Mouse (Mus musculus) macrophage (primary cell): ENCODE measurements around the gene Spcs2. TPM values are rescaled to one million over a fixed set of nuclear protein-coding genes. Genes with fewer than 3 reads are reported as not detected.

Experiments
- H3K27ac ChIP-seq: fragments of 350-480 bp; formaldehyde crosslinking; 2 replicates; pipeline ENCODE4 v1.9.0; 2021
- H3K36me3 ChIP-seq: fragments of 350-480 bp; formaldehyde crosslinking; 2 replicates; pipeline ENCODE4 v1.9.0; 2021; ENCODE audit errors: inconsistent target
- H3K4me3 ChIP-seq: fragments of 350-480 bp; formaldehyde crosslinking; 2 replicates; pipeline ENCODE4 v1.9.0; 2021; ENCODE audit errors: inconsistent target
- H3K79me2 ChIP-seq: fragments of 350-480 bp; formaldehyde crosslinking; 2 replicates; pipeline ENCODE4 v1.9.0; 2021; ENCODE audit errors: inconsistent target
- WGBS: methylation state at CpG from one replicate; pipeline ENCODE4 v1.1.7; 2026; ENCODE audit warnings: inconsistent platforms; ENCODE audit not compliant: missing documents; 5-methylcytosine and 5-hydroxymethylcytosine counted together
- polyA plus RNA-seq: library from polyadenylated mRNA; stranded (reverse); fragments of 250-400 nt; gene quantifications from 3 replicates; pipeline ENCODE4 v1.2.4, GENCODE M21; 2018; ENCODE audit warnings: inconsistent platforms

Gene Spcs2
- polyA plus RNA-seq, 1 experiment from 2014 or later = 201 TPM

DNA sequence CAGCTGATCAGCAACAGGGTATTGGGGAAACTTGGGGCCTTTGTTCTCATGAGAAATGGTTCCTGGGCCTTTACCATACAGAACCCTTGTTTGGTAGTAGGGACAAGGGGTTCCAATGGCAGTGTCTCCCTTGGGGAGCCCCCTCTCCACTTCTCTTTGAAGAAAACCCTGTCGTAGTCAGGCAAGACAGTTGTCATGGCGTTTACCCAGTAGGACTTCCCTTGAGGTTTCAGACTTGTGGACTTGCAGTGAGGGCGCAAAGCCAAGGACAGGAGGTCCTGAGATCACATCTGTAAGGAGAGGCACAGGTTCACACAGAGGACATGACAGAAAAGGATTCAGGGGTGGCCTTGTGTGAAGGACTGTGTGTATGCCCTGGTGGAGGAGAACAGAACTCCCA is 66.8 kb downstream of the Spcs2 start:
- H3K27ac ChIP-seq = no peak overlapping the region
- no peaks in the 10 kb centered on the region for H3K79me2 ChIP-seq
- 64% methylated on average over 3 of the region's 3 CpGs for WGBS
- no peak overlapping the region for H3K4me3 ChIP-seq
- no peaks in the 10 kb centered on the region for H3K36me3 ChIP-seq

DNA sequence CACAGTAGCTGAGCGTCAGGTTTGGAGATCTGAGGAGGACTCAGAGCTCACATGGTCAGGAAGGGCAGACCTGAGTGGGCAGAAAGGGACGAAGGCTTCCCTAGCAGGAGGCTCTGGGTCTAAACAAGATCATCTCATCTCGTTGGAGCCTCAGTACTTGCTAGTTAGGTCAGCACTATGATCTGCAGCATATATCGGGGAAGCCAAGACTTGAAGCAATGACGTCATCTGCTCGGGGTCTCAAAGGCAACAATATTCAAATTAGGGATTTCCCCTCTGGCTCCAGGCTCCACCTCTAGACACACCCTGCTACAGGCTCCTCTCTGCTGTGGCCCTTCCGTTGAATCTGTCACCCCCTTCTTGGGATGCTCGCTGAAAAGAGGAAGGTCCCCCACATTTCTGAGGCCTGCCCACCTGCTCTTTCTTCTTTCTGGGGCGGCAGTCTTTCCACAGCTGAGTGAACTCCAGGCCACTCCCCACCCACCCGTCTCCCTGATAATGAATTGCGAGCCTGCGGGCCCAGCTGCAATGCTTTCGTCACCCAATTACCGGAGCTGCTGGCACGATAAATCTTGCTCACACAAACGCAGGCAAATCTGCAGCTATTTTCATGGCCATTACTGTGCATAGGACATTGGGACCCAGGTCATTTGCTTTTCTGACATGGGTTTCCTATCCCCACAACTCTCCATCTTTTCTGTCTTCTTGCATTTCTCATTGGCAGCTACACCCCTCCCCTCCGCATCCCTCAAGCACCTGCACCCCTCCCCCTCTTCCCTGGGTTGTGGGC is 67.9 kb downstream of the Spcs2 start:
- Histone ChIP-seq H3K79me2 (no peaks in the 10 kb centered on the region), H3K4me3 (no peak overlapping the region), H3K27ac (no peak overlapping the region), H3K36me3 (no peaks in the 10 kb centered on the region)
- 24% methylated on average over 17 of the region's 17 CpGs for WGBS

- 59% methylated on average over 2 of the region's 2 CpGs for WGBS
- Histone ChIP-seq H3K4me3 (no peak overlapping the region), H3K36me3 (no peaks in the 10 kb centered on the region)
Observed at GRCm38 (mm10) chr7:99794096-99794495, 69.2 kb downstream of the Spcs2 start.

DNA sequence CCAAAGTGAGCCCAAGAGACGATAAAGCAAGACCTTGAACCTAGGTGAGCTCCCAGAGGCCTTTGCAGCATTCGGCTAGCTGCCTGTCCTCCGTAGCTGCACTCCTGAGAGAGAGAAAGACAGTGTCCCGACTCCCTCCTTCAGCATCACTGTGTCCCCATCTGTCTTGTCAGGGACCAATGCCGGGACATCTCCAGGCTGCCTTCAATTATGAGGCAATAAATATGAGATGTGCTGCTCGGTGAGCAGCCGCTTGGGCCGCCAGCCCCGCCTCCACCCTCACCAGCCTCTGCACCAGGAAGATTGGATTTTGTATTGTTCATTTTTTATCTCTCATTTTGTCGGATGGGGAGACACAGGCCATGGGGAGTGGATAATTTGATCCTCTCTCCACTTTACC is 72.4 kb downstream of the Spcs2 start:
- Histone ChIP-seq H3K4me3 (no peak overlapping the region), H3K27ac (no peak overlapping the region), H3K36me3 (no peaks in the 10 kb centered on the region), H3K79me2 (no peaks in the 10 kb centered on the region)
- 90% methylated on average over 10 of the region's 10 CpGs for WGBS

More at GRCm38 (mm10) chr7:99794096-99794495, 69.2 kb downstream of the Spcs2 start:
- H3K79me2 ChIP-seq = no peaks in the 10 kb centered on the region
- no peak overlapping the region for H3K27ac ChIP-seq

DNA sequence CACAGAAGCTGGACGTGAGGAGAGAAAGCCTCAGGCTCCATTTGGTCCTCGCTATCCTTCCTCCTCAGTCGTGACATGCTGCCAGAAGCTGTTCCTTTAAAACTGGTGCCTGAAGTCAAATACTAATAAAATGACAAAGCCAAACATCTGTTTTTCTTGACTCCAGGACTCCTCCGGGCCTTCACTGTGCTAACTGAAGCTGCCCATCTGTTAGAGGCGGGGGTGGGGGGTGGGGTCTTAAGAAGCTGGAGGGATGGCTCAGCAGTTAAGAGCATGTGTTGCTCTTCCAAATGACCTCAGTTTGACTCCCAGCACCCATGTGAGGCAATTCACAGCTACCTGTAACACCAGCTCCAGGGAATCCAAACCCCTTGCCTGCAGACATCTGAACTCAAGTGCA is 74.7 kb downstream of the Spcs2 start:
- 79% methylated on average over 5 of the region's 5 CpGs for whole genome bisulfite sequencing
- no peaks in the 10 kb centered on the region for H3K36me3 ChIP-seq
- no peaks in the 10 kb centered on the region for H3K79me2 ChIP-seq
- no peak overlapping the region for H3K27ac ChIP-seq
- no peak overlapping the region for H3K4me3 ChIP-seq

- no peaks in the 10 kb centered on the region for H3K36me3 ChIP-seq
- no peak overlapping the region for H3K4me3 ChIP-seq
- H3K79me2 ChIP-seq = no peaks in the 10 kb centered on the region
- H3K27ac ChIP-seq = no peak overlapping the region
- 91% methylated on average over 2 of the region's 2 CpGs for WGBS
Observed at GRCm38 (mm10) chr7:99787935-99788334, 75.3 kb downstream of the Spcs2 start.

Other genes with a start within 250 kb of the Spcs2 start
- gene Tpbgl, start 236.4 kb downstream of the Spcs2 start, polyA plus RNA-seq = 1.1 to 3.4 TPM (median 2.4 TPM) in 3 replicates
- gene Slco2b1, start 152.1 kb downstream of the Spcs2 start, polyA plus RNA-seq = 9.7 to 16.8 TPM (median 10.0 TPM) in 3 replicates
- gene Olfr520, start 133.2 kb downstream of the Spcs2 start, polyA plus RNA-seq = not detected in 3 replicates
- gene Olfr521, start 100.0 kb downstream of the Spcs2 start, polyA plus RNA-seq = not detected in 3 replicates
- 0.55 to 1.1 TPM (median 0.79 TPM) in 3 replicates for gene Neu3, start 35.0 kb downstream of the Spcs2 start, polyA plus RNA-seq
- gene Xrra1, start 4.3 kb downstream of the Spcs2 start, polyA plus RNA-seq = 0.11 to 0.12 TPM in 2 of 3 replicates, not detected in the other
- 10.4 to 15.0 TPM (median 11.8 TPM) in 3 replicates for gene Rnf169, start 117.0 kb upstream of the Spcs2 start, polyA plus RNA-seq
- gene Chrdl2, start 142.7 kb upstream of the Spcs2 start, polyA plus RNA-seq = not detected in 3 replicates